Mouse (Mus musculus) heart, postnatal 14 days (tissue): ENCODE measurements at regions not wholly inside any gene's neighbourhood (a gene's known extent, or its start where the extent isn't known, plus 50 kb on each side); places are given as distances from the start of the nearest gene placed in this dataset.
A peak's percentile ranks its signal among the peaks of the same experiment; 100 is the strongest.

Source experiments
- DNase-seq, 2 experiments: peaks; one replicate each; pipeline ENCODE4 v3.0.0; 2021 to 2022
- intact Hi-C: fragments of 180-260 bp; cut with DNase I; formaldehyde crosslinking; loops from one replicate; pipeline ENCODE4 v1.15.1; 2025

DNA sequence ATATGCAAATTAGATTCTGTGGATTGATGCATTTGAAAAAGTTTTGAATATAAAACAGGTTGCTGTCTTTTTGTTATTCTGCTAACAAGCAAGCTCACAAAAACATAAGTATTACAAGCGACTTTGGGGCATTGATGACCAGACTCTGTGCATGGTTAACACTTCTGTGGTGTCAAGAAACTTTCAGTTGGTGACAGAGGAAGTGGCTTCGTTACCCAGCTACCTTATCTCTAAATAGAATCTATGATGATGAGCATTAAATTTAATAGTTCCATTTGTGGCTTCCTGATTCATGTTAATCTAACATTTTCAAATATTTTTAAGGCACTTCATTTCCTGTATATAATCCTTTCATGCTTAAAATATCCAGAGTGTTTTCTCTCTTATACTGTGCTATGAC, 100.8 kb downstream of the Tm2d1 start:
- intact Hi-C loops, result no loop called here
- no peak for DNase-seq

DNA sequence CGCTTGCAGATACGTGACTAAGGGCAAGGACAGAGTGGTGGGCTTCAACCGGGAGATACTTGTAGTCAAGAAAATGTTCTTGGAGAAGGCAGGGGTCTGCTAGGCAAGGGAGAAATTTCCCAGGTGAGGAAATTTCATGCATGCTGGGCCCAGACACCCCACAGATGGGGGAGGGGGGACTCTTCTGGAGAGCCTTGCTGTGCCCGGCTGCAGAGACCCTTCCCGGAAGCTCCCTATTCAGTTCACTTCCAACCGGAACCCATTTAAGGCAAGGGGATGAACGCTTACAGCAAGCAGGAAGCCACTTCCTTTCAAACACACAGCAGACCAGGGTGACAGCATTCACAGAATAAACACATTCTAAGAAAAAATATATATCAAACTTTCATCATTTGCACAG, 124.8 kb downstream of the Tm2d1 start:
- intact Hi-C loops, result no loop called here
- DNase-seq, result peak in 1 of 2 experiments; percentile 7

DNA sequence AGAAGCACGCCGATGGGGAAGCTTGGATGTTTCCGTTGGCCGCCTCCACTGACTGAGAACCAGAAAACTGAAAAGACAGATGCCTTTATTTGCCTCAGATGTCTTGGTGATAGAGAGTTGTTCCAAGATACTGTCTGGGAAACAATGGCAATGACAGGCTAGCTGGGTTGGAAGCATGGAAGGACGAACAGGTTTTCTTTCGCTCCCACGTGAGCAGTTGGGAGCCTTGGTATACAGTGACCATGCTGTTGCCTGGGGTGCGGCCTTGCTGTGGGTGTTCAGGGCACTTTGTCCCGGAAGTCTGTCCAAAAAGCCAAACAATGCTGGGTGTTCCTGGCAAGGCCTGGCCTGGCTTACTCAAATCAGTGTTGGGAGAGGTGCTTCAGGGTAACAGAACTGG, 125.4 kb downstream of the Tm2d1 start:
- peak; percentile 33 to 39 for DNase-seq
- intact Hi-C loops, result no loop called here

DNA sequence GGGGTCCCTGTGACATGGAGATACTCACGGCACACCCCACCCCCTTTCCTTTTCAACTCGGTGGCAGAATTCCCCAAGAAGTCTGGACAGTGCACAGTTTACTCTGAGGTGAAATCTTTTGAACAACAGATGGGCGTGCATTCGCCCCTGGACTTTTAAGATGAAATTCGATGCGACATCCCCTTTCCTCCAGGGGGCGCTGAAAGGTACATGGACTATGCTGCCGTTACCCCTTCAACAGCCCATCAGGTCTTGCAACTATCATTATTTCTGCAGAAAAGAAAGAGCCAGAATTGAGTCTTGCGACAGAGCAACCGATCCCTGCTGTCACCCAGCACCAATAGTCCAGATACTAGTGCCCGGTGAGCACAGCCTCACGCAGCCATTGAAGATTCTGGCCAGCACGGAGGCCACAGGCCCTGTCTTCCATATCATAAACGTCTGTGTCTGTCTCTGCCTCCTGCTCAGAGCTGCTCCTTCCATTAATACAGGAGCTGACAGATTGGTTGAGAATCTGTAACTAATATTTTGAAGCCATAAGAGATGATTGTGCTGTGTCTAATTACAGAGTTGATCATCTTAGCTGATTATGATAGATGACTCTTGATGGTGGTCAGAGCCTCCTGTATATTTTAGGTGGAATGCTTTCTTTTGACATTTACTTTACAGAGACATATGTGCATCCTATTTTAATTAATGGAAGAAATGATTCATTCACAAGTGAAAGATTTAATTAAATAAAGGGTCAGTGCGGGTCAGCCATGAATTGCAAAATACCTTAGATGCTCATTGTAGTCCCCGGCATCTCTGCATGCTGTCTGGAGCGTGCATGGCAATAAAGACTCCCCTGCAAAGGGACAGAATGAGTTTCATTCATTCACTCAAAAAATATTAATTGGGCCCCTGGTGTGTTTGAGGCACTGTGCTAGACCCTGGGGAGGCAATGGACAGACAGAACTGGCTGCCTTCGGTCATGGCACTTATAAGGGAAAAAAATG, 128.0 kb downstream of the Tm2d1 start:
- DNase-seq, result peak in 1 of 2 experiments; percentile 9
- intact Hi-C loops, result loop anchor here (5.0 kb wide), 1 partner anchor 143 kb away; no protein-coding TSS in a partner anchor

DNA sequence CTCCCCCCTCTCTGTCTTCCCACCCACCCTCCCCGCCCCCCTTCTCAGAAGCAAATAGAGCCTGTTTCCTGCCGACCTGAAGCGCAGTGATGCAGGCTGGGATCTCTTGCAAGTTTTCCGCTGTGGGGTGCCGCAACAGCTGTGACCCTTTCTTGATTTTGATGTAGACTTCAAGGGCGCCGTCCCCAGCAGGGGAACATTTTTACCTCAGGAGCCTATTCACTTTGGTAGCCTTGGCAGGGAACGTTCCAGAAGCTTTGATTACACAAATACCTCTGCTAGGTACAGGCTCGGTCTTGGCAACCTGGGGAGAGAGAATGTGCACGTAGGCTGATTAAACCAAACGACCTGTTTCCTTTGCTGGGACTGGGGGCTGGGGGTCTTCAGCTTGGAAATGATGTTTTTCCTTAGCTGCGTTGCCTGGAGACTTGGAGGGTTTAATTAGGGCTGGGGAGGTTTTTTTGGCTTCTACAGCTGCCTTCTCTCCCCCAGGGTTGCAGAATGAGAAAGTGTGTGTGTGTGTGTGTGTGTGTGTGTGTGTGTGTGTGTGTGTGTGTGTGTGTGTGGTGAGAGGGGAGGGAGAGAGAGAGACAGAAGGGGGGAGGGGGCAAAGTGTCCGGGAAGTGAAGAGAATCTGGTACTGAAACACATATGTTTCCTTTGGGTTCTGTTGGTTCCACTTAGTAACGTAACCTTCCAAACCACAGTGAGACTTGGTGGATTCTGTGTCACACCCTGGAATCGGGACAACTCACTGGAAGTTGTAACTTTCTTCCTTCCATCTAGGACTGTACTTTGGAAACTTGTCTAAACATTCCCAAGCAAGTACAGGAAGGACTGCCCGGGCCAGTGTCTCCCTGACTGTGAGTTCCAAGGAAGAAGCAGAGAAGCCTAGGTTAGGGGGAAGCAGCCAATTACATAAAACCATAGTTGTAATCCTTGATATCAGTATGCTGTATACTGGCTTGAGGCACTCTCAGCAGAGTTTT, 138.9 kb downstream of the Tm2d1 start:
- intact Hi-C loops, result loop anchor here (5.0 to 10.0 kb wide), 2 partner anchors 78 to 489 kb away; no protein-coding TSS in a partner anchor
- DNase-seq, result peak; percentile 12 to 29

DNA sequence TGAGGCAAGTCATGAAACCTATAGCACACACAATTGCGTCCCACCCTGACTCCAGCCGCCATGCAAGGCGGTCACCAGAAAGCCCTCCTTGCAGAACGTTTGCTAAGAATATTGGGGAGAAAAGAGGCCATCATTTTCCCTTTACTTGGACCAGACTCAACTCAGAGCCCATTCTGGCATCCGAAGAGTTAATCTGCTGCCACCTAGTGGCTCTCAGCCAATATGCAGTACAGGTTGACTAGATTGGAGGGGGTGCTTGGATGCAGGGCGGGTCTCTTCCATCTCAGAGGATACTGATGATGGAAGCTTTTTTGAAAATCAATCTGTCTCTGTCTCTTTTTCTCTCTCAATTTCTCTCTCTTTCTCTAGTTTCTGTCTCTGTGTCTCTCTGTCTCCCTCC, 139.6 kb downstream of the Tm2d1 start:
- intact Hi-C loops, result loop anchor here (5.0 to 10.0 kb wide), 2 partner anchors 79 to 489 kb away; no protein-coding TSS in a partner anchor
- DNase-seq, result peak; percentile 21 to 40

DNA sequence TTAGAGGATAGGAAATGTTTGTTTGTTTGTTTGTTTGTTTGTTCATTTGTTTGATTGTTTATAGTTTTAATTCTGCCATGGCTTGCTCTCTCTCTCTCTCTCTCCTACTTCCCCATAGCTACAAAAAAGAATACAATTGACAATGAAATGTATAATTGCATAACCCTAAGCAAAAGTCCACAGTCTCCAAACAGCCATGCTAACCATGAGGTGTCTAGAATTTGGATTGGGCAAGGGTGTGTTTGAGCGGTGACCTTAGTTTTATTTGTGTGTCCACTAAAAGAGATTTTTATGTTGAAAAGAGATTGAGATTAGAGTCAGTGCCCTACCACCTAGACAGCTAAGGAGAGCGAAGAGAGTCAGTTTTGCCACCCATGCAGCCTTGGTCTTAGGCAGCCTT, 141.2 kb downstream of the Tm2d1 start:
- intact Hi-C loops, result loop anchor here (5.0 to 10.0 kb wide), 2 partner anchors 80 to 487 kb away; no protein-coding TSS in a partner anchor

DNA sequence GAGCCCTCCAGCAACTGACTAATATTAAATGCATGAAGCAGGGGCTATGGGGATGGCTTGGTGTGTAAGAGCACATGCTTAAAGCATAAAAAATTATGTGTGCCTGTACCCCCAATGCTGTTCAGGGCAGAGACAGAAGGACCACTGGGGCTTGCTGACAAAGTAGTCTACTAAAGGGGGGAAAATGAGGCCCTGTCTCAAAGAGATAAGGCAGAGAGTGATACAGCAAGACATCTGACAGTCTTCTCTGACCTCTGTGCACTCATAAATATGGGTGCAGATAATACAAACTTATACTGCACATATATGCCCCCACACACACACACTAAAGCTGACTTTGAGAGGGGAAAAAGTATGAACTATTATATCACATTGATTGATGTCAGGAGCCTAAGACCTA, 142.8 kb downstream of the Tm2d1 start:
- DNase-seq, result no peak
- intact Hi-C loops, result loop anchor here (5.0 to 10.0 kb wide), 2 partner anchors 82 to 485 kb away; no protein-coding TSS in a partner anchor

More for the DNA sequence above, 141.2 kb downstream of the Tm2d1 start:
- DNase-seq, result no peak

DNA sequence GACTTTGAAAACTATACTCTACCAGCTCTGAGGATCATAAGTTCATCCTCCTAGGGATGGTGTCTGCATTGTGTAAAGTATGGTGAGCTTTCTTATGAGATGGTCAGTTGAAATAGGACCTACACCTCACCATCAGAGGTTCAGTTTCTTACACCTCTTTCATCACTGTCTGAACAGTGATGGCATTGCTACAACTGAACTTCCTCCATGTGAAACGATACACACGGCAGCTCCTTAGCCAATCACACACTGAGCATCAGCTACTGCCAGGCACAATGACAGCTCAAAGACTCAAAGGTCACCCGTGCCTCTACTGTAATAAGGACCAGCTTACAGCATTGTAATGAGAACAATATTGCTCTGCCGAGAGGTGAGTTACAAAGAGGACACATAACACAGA, 145.0 kb downstream of the Tm2d1 start:
- DNase-seq, result no peak
- intact Hi-C loops, result no loop called here

DNA sequence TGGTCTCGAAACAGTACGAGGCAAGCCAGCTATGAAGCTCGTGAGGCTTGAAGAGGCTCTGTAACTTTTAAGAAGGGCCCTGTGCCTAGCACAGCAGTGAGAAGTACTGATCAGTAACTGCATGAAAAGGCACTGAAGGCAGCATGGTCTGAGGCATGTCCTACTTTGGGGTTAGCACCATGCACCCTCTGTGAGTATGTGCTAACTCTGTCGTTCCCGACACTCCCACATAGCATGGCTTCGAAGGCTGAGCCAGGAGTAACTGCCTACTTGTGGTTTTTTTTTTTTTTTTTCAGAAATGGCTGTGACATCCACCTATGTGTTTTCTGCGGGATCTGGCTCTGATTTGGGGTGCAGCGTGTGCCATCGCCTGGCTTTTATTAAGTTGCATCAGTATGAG, 145.6 kb downstream of the Tm2d1 start:
- no peak for DNase-seq
- intact Hi-C loops, result no loop called here

DNA sequence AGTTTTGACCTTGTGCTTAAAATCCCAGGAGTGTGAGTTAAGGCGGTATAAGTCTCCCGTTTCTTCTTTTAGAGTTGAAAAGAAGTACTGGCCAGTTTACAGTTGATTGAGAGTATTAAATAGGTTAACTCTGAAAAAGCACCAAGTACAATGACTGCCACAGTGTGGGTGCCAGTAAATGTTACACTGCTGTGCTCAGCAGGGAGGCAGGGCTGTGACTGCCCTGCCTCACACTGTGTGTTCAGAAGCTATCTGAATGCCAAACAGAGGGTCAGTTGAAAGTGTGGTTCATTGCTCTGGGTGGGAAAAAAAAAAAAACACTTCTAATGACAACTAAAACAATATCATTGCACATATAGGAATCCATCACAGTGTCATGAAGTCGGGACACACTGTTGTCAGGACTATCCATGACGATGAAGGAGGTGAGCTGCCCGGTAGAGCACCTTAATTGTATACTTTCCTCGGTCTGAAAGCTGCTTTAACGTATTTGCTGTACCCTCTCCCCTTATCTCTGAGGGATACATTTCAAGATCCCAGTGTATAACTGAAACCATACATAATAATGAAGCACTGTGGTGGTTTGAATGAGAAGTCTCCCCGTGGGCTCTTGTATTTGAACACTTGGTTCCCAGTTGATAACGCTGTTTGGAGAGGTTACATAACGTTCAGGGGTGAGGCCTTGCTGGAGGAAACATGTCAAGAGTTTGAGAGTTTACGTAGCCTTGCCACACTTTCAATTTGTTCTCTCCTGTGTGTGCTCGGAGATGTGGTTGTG, 146.9 kb downstream of the Tm2d1 start:
- no peak for DNase-seq
- intact Hi-C loops, result no loop called here

DNA sequence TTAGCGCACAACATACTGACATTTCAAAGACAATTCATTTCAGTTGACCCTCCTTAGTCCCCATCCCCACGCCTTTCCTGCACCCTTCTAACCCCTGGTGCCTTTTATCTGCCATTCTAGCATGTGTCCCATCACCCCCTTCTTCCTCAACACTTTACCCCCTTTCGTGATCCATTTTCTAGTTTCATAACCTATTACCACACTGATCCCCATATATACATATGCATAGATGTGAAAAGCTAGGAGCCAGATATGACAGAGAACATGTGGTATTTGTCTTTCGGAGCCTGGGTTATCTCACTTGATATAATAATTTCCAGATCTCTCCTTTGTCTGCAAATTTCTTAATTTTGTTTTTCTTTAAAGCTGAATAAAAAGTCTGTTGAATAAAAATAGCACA, 154.9 kb downstream of the Tm2d1 start:
- no peak for DNase-seq
- intact Hi-C loops, result no loop called here

DNA sequence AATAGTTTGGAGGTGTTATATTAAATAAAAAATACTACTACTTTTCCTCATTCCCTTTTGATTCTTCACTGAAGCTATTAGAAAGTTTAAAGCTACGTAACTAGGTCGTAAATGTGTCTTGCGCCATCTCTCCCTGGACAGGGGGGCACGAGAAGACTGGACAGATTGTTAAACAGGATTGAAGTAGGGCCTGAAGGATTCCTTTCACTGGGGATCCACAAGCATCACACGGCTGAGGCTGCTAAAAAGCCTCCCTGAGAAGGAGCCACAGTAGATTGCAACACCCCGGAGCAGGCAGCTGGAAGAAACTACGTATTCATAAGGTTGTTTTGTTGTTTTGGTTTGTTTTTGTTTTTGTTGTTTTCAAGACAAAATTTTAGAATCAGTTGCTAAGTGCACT, 158.7 kb downstream of the Tm2d1 start:
- intact Hi-C loops, result no loop called here
- no peak for DNase-seq

DNA sequence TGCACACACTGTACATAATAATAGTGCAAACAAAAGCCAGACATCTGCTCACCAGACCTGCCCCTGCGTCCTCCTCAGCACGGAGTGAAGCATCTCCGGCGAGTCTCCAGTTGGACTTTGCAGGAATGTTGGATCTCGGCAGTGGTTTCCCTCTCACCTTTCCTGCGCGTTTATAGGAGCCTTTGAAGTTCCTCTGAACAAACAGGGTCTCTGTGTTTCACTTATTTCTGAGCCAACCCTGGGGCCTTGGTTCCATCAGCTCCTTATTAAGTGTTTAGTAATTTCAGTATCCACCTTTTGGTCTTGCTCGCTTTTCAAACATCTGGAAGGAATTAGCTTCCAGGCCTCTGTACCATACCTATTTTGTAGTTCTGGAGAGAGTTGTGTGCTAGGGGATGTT, 159.7 kb downstream of the Tm2d1 start:
- intact Hi-C loops, result no loop called here

DNA sequence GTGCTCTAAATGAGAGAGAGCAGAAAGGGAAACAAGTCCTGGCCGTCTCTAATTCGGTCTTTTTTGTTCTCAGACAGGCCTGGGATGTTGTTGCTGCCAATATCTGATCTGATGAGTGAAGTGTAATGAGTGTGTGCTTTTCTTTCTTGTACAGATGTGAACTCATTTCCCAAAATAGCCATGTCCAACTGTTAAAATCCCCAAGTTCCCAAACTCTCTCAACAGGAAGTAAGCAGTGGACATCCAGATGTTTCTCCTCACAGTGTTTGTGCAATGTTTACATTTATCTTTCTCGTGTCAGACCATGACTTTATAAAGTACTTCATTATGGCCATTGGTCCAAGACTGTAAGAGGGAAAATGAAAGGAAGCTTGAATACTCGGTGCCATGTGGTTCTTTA, 161.5 kb downstream of the Tm2d1 start:
- DNase-seq, result no peak
- intact Hi-C loops, result no loop called here

More for the DNA sequence above, 159.7 kb downstream of the Tm2d1 start:
- no peak for DNase-seq

DNA sequence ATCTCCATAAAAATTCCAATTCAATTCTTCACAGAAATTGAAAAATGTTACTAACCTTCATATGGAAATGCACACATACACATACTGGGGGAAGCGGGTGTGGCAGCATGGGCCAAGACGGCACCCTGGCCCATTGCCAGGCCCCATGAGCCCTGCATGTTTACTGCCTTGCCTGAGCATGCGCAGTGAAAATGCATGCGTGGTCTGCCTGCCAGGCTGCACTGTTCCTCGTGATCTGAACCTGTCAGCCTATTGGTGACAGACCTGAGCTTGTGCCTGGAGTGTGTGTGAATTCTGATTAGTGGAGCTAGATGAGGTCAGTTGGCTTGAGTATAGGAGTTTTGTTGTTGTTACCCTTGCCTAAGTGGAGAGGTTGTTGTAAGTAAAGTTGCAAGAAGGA, 167.9 kb downstream of the Tm2d1 start:
- DNase-seq, result no peak
- intact Hi-C loops, result no loop called here

DNA sequence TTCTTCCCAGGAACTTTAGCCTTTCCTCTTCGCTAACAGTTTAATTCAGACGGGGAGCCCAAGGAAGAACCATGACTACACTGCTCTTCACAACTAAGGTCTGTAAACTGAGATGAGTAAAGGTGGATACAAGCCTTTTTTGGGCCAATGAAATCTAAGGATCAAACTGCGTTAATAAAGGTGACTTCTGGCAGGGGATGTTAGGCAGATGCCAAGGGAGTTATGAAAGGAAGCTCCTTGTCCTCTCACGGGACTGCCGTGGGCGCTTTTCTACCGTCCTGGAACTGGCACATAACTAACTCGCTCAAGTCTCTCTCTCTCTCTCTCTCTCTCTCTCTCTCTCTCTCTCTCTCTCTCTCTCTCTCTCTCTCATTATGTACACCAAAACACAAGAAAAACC, 175.7 kb downstream of the Tm2d1 start:
- intact Hi-C loops, result no loop called here
- DNase-seq, result no peak

DNA sequence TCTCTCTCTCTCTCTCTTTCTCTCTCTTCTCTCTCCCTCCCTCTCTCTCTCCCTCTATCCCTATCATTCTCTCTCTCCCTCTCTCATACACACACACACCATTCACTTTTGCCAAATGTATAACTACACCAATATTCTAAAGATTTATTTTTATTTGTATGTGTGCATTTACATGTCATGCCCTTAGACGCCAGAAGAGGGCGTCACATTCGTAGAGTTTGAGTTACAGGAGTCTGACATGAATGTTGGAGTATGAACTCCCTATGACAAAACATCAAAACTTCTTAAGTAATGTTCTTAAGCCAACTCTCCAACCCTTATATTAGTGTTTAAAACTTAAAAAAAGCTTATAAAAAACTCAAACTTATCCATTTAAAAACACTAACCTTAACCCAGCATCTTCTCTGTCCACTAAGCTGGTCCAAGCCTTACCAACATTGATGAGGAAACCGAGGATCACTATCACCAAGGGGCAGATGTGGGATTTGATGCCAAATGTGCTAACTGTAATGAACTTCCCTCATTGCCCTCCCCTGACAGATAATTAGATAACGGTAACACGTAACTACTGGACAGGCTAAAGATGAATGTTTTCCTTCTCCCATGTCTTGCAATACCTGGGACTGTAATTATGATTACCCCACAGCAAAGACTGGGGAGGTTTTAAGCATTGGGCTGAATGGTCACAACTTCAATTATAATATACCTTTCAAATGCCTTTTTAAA, 176.7 kb downstream of the Tm2d1 start:
- DNase-seq, result no peak

DNA sequence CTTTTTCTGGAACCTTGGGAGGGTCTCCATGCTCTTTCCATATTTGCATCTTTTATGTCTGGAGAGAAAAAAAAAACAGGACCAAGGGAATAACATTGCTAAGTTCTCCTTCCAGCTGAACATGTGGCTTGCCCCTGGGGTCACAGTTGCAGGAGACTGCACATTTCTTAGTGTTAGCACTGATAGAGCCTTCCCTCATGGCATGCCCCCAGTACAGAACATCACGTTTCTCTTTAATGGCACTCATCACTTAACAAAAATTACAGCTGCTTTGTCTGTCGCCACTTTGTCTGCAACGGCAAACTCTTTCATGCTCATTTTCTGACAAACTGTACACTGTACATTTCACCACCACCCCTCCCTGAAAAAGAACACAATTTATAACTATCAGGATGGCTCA, 180.0 kb downstream of the Tm2d1 start:
- no peak for DNase-seq
- intact Hi-C loops, result loop anchor here (5.0 kb wide), 2 partner anchors 119 to 451 kb away; no protein-coding TSS in a partner anchor

More for the DNA sequence above, 176.7 kb downstream of the Tm2d1 start:
- intact Hi-C loops, result no loop called here
